In the genomic region with DNA sequence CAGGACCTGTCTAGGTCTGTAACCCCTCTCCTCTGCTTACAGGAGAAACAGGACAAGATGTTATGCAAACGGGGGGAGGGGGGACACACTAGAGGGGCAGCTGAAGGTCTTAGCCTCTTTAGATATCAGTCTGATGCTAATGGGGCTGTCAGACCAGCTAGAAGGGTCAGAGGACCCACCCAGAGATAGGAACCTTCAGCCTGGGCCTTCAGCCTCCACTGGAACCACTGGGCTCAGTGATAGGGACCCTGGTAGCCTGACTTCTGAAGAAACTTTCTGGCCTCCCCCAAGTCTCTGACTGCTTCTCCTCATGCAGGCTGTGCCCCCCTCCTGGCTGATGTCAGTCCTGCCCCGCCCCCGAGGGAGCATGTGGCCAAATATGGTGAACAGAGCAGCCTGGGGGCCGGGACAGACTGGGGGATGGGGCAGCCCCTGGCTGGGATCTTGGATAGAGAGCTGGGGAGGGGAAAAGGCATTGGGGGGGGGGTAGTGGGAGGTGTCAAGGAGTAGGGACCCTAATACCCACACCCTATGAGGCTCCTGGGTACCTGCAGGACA, we compare ENCODE assay signal across 9 mouse cellular contexts. TPM values are rescaled to one million over a fixed set of nuclear protein-coding genes. Genes with fewer than 3 reads are reported as not detected.
DNase-seq lines count a peak whose midpoint lies in the region; ATAC-seq and TF ChIP-seq lines count a peak whose summit lies in the region.
"Had no signal": no experiment of that assay in that cellular context is flagged by ENCODE, and none has a peak within 500 bp of the region (broad histone marks: within the 10 kb centered on the region; RNA-seq: fewer than 3 reads in every experiment).

No protein-coding gene starts in this region.

- H3K4me2 ChIP-seq in liver, postnatal 0 days (ENCODE audit: low read depth, low read length): no peak overlapping the region
- H3K4me2 ChIP-seq in embryonic facial prominence, embryonic 13.5 days: peak overlapping the region; percentile 57
- H3K4me2 ChIP-seq in intestine, postnatal 0 days (replicated peaks; ENCODE audit: low read depth): no peak overlapping the region
- H3K4me2 ChIP-seq in myocyte (ENCODE audit: low read depth): peak overlapping the region; percentile 72

- TF ChIP-seq POLR2A in myocyte (IDR thresholded peaks at IDR 0.05; ENCODE audit: insufficient read length, low read depth): no peak

- no peak for ATAC-seq in liver, postnatal 0 days
- ATAC-seq in embryonic facial prominence, embryonic 13.5 days (ENCODE audit: insufficient number of reproducible peaks, insufficient read depth, low FRiP score, low TSS enrichment, low read depth): no peak
- ATAC-seq in intestine, postnatal 0 days: no peak
- ATAC-seq: hindbrain, postnatal 0 days had no signal

- 54% methylated on average over 4 of the region's 4 CpGs for WGBS in liver, postnatal 0 days (ENCODE audit: insufficient replicate concordance)
- WGBS in embryonic facial prominence, embryonic 13.5 days: 26% methylated on average over 4 of the region's 4 CpGs
- 40% methylated on average over 4 of the region's 4 CpGs for WGBS in intestine, postnatal 0 days

- DNase-seq in liver (peak; percentile 51), MN1 (ENCODE audit: low spot score) (no peak)
- no peak for DNase-seq in liver, postnatal 0 days
- no peak for DNase-seq in right cerebral cortex, postnatal 25 days

- no peak overlapping the region for H3K9ac ChIP-seq in liver, postnatal 0 days (replicated peaks)
- peak overlapping the region; percentile 66 for H3K9ac ChIP-seq in embryonic facial prominence, embryonic 13.5 days
- no peak overlapping the region for H3K9ac ChIP-seq in intestine, postnatal 0 days (ENCODE audit: low read depth, low read length)

- H3K36me3 ChIP-seq in liver, postnatal 0 days (replicated peaks; ENCODE audit: insufficient read depth, low read length): no peaks in the 10 kb centered on the region
- peaks cover 18% of the 10 kb centered on the region for H3K36me3 ChIP-seq in embryonic facial prominence, embryonic 13.5 days
- 0 out of 2 replicates have a peak, but pooled peaks cover 7% of the 10 kb centered on the region for H3K36me3 ChIP-seq in intestine, postnatal 0 days (ENCODE audit: control insufficient read depth, insufficient read depth)
- H3K36me3 ChIP-seq in myocyte (ENCODE audit: control insufficient read depth, insufficient read depth): no peaks in the 10 kb centered on the region

- H3K9me3 ChIP-seq in liver, postnatal 0 days (ENCODE audit: low read length): no peaks in the 10 kb centered on the region
- no peaks in the 10 kb centered on the region for H3K9me3 ChIP-seq in embryonic facial prominence, embryonic 13.5 days
- H3K9me3 ChIP-seq in intestine, postnatal 0 days (ENCODE audit: control insufficient read depth): no peaks in the 10 kb centered on the region

- TF ChIP-seq EP300 in liver, postnatal 0 days (IDR thresholded peaks at IDR 0.05; ENCODE audit: low read depth): no peak

- H3K27me3 ChIP-seq in liver, postnatal 0 days (ENCODE audit: insufficient read depth, low read length): 0 out of 2 replicates have a peak, but pooled peaks cover 3% of the 10 kb centered on the region
- H3K27me3 ChIP-seq in embryonic facial prominence, embryonic 13.5 days: no peaks in the 10 kb centered on the region
- H3K27me3 ChIP-seq in intestine, postnatal 0 days (replicated peaks; ENCODE audit: control insufficient read depth, insufficient read depth, low read length): no peaks in the 10 kb centered on the region
- H3K27me3 ChIP-seq in myocyte (ENCODE audit: control insufficient read depth, insufficient read depth, insufficient read length): no peaks in the 10 kb centered on the region

- H3ac ChIP-seq in myocyte (ENCODE audit: control insufficient read depth, insufficient read length): no peak overlapping the region

- no peak overlapping the region for H3K4me3 ChIP-seq in liver, postnatal 0 days (ENCODE audit: low read depth, low read length)
- 0 out of 2 replicates have a peak overlapping the region, but pooled peaks have one; percentile 6 for H3K4me3 ChIP-seq in embryonic facial prominence, embryonic 13.5 days
- no peak overlapping the region for H3K4me3 ChIP-seq in intestine, postnatal 0 days (ENCODE audit: low read depth, low read length)
- no peak overlapping the region for H3K4me3 ChIP-seq in myocyte

- H3K79me2 ChIP-seq in myocyte (ENCODE audit: control insufficient read depth, insufficient read depth): peaks cover 68% of the 10 kb centered on the region

- no peak overlapping the region for H3K27ac ChIP-seq in liver, postnatal 0 days (ENCODE audit: low read depth)
- H3K27ac ChIP-seq in embryonic facial prominence, embryonic 13.5 days: peak overlapping the region; percentile 94
- 0 out of 2 replicates have a peak overlapping the region, but pooled peaks have one; percentile 73 for H3K27ac ChIP-seq in intestine, postnatal 0 days (ENCODE audit: low read depth, low read length)
- H3K27ac ChIP-seq: hindbrain, postnatal 0 days; macrophage had no signal

- TF ChIP-seq CTCF in liver, postnatal 0 days (IDR thresholded peaks at IDR 0.05; ENCODE audit: low read depth): no peak
- TF ChIP-seq CTCF in intestine, postnatal 0 days (IDR thresholded peaks at IDR 0.05; ENCODE audit: low read depth): no peak

- peaks cover 16% of the 10 kb centered on the region for H3K4me1 ChIP-seq in liver, postnatal 0 days (ENCODE audit: insufficient read depth)
- peaks cover 82% of the 10 kb centered on the region for H3K4me1 ChIP-seq in embryonic facial prominence, embryonic 13.5 days
- peaks cover 26% of the 10 kb centered on the region for H3K4me1 ChIP-seq in intestine, postnatal 0 days (replicated peaks; ENCODE audit: control insufficient read depth, insufficient read depth, low read length)

TF ChIP-seq in myocyte, 11 proteins besides CTCF, POLR2A, EP300 and RAD21:
- TF ChIP-seq MYOD1 (IDR thresholded peaks at IDR 0.05; ENCODE audit: control insufficient read depth in 1 of 3, insufficient read length in 2 of 3, low read depth in 2 of 3): no peak
- peak; percentile 96 for TF ChIP-seq SRF (IDR thresholded peaks at IDR 0.05; ENCODE audit: control insufficient read depth, insufficient read length, low read depth)
- TF ChIP-seq REST (IDR thresholded peaks at IDR 0.05; ENCODE audit: insufficient read depth, insufficient read length): no peak
TF ChIP-seq in myocyte: peak in this region for 1.

RNA-seq across cellular contexts. Expression of gene Tead3, which starts 6.5 kb away (rescaled TPM):
- polyA plus RNA-seq in liver, postnatal 0 days (2015; fragmentation: Nextera tagmentation; extraction: Ambion mirVana): 0.79 and 1.2 TPM in 2 replicates
- polyA plus RNA-seq in embryonic facial prominence, embryonic 13.5 days (2015; fragmentation: Nextera tagmentation; extraction: Ambion mirVana): 14.9 and 18.9 TPM in 2 replicates
- polyA plus RNA-seq in intestine, postnatal 0 days (2015; fragmentation: Nextera tagmentation; extraction: Ambion mirVana): 5.8 and 6.2 TPM in 2 replicates
- polyA plus RNA-seq in myocyte (2012; fragmentation: generic; extraction: Trizol): 20.1 TPM
- polyA plus RNA-seq: macrophage had no signal

RNA-seq across cellular contexts. Expression of gene Rpl10a, which starts 15.9 kb away (rescaled TPM):
- polyA plus RNA-seq in liver, postnatal 0 days (2015; fragmentation: Nextera tagmentation; extraction: Ambion mirVana): 296 and 311 TPM in 2 replicates
- polyA plus RNA-seq in embryonic facial prominence, embryonic 13.5 days (2015; fragmentation: Nextera tagmentation; extraction: Ambion mirVana): 653 and 701 TPM in 2 replicates
- 383 and 417 TPM in 2 replicates for polyA plus RNA-seq in intestine, postnatal 0 days (2015; fragmentation: Nextera tagmentation; extraction: Ambion mirVana)
- 2,984 TPM for polyA plus RNA-seq in myocyte (2012; fragmentation: generic; extraction: Trizol)

RNA-seq across cellular contexts. Expression of gene Tulp1, which starts 20.9 kb away (rescaled TPM):
- polyA plus RNA-seq in liver, postnatal 0 days (2015; fragmentation: Nextera tagmentation; extraction: Ambion mirVana): 0.18 and 0.33 TPM in 2 replicates
- polyA plus RNA-seq in embryonic facial prominence, embryonic 13.5 days (2015; fragmentation: Nextera tagmentation; extraction: Ambion mirVana): 7.3 and 10.5 TPM in 2 replicates
- polyA plus RNA-seq in intestine, postnatal 0 days (2015; fragmentation: Nextera tagmentation; extraction: Ambion mirVana): 1.2 and 1.4 TPM in 2 replicates
- polyA plus RNA-seq in myocyte (2012; fragmentation: generic; extraction: Trizol): not detected
- polyA plus RNA-seq: macrophage had no signal

RNA-seq across cellular contexts. Expression of gene Fance, which starts 30.8 kb away (rescaled TPM):
- polyA plus RNA-seq in liver, postnatal 0 days (2015; fragmentation: Nextera tagmentation; extraction: Ambion mirVana): 6.7 and 7.1 TPM in 2 replicates
- polyA plus RNA-seq in embryonic facial prominence, embryonic 13.5 days (2015; fragmentation: Nextera tagmentation; extraction: Ambion mirVana): 34.5 and 39.5 TPM in 2 replicates
- 10.3 and 11.0 TPM in 2 replicates for polyA plus RNA-seq in intestine, postnatal 0 days (2015; fragmentation: Nextera tagmentation; extraction: Ambion mirVana)
- 28.5 TPM for polyA plus RNA-seq in myocyte (2012; fragmentation: generic; extraction: Trizol)

Comparison
In these comparisons a context has a peak if more than half of its experiments do, and no peak if none do; other contexts are left out.
1. H3K4me2 ChIP-seq: peak in embryonic facial prominence, embryonic 13.5 days (single experiment) and myocyte (single experiment); none in liver, postnatal 0 days (single experiment) and intestine, postnatal 0 days (single experiment).